Mouse (Mus musculus): ENCODE data around the gene C1qtnf4. TPM values are rescaled to one million over a fixed set of nuclear protein-coding genes. Genes with fewer than 3 reads are reported as not detected.

C1qtnf4 gene
- total RNA-seq (2021): 100 to 1,000 TPM; 220 to 233 TPM

GRCm38 (mm10) chr2:90885218-90886041, at the start of gene C1qtnf4:
Gene C1qtnf4 (plus strand): TSS chr2:90885860.
- intact Hi-C loops (cut with DNase I): no loop called here
- DNase-seq (ENCODE audit: extremely low spot score in 1 of 2, low spot score in 2 of 2): peak in 1 of 2 experiments; percentile 70

DNA sequence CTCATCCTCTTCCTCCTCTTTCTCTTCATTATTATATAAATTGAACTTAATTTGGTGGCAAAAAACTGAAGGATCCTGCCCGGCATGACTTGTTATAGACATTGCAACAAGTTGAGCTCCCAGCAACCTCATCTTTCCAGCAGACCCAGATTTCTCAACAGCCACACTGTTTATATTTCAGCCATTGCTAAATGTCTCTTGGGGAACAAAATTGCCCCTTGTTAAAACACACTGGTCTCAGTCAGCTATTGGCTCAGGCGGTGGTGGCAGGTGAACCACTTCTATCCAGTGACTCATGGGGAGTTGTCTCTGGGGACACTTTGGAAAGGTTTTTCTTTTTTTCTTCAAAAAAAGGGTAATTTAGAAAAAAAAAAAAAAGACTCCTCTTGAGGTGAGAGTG, 47.0 kb upstream of the C1qtnf4 start:
- intact Hi-C loops (cut with DNase I): no loop called here
- DNase-seq (ENCODE audit: extremely low spot score in 1 of 2, low spot score in 2 of 2): no peak

- no peak for DNase-seq (ENCODE audit: extremely low spot score in 1 of 2, low spot score in 2 of 2)
- intact Hi-C loops (cut with DNase I): no loop called here
Measured at GRCm38 (mm10) chr2:90843666-90844065, 42.0 kb upstream of the C1qtnf4 start.

- intact Hi-C loops (cut with DNase I): no loop called here
Measured at GRCm38 (mm10) chr2:90844262-90844661, 41.4 kb upstream of the C1qtnf4 start.

GRCm38 (mm10) chr2:90845234-90845633, 40.4 kb upstream of the C1qtnf4 start:
- intact Hi-C loops (cut with DNase I): loop anchor here (5.0 kb wide), 1 partner anchor 63 kb away; the partner anchor contains the start of gene Agbl2
- DNase-seq (ENCODE audit: extremely low spot score in 1 of 2, low spot score in 2 of 2): no peak

More at GRCm38 (mm10) chr2:90844262-90844661, 41.4 kb upstream of the C1qtnf4 start:
- DNase-seq (ENCODE audit: extremely low spot score in 1 of 2, low spot score in 2 of 2): no peak

GRCm38 (mm10) chr2:90846171-90846570, 39.5 kb upstream of the C1qtnf4 start:
- DNase-seq (ENCODE audit: extremely low spot score in 1 of 2, low spot score in 2 of 2): peak in 1 of 2 experiments; percentile 53
- intact Hi-C loops (cut with DNase I): loop anchor here (5.0 kb wide), 1 partner anchor 64 kb away; the partner anchor contains the start of gene Agbl2

- DNase-seq (ENCODE audit: extremely low spot score in 1 of 2, low spot score in 2 of 2): no peak
- intact Hi-C loops (cut with DNase I): loop anchor here (5.0 kb wide), 1 partner anchor 64 kb away; the partner anchor contains the start of gene Agbl2
Measured at GRCm38 (mm10) chr2:90846597-90846954, 39.1 kb upstream of the C1qtnf4 start.

- DNase-seq (ENCODE audit: extremely low spot score in 1 of 2, low spot score in 2 of 2): peak; percentile 95 to 99
- intact Hi-C loops (cut with DNase I): loop anchor here (5.0 kb wide), 1 partner anchor 65 kb away; the partner anchor contains the start of gene Agbl2
Measured at GRCm38 (mm10) chr2:90846955-90847680, 38.5 kb upstream of the C1qtnf4 start, which contains the start of gene Mtch2. Gene Mtch2 (plus strand): TSS chr2:90847155.

DNA sequence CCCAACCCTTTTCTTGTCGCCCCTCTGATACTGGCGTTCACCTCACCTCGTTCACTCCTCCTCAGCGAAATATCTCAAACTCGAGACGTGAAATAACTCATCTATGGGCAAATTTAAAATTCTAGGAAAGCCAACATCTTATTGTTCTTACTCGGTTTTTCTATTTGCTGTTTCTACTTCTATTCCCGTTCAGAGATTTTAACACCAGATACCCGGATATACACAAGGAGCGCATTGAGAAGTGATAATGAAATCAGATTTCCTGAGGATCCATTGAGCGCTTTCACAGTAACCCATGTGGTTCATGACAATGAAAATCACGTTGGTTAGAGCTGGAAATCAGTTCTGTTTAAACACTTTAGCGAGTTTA, 38.0 kb upstream of the C1qtnf4 start:
- DNase-seq (ENCODE audit: extremely low spot score in 1 of 2, low spot score in 2 of 2): no peak
- intact Hi-C loops (cut with DNase I): loop anchor here (5.0 kb wide), 1 partner anchor 65 kb away; the partner anchor contains the start of gene Agbl2

GRCm38 (mm10) chr2:90848331-90848730, 37.3 kb upstream of the C1qtnf4 start:
- no peak for DNase-seq (ENCODE audit: extremely low spot score in 1 of 2, low spot score in 2 of 2)
- intact Hi-C loops (cut with DNase I): loop anchor here (5.0 kb wide), 1 partner anchor 66 kb away; the partner anchor contains the start of gene Agbl2

DNA sequence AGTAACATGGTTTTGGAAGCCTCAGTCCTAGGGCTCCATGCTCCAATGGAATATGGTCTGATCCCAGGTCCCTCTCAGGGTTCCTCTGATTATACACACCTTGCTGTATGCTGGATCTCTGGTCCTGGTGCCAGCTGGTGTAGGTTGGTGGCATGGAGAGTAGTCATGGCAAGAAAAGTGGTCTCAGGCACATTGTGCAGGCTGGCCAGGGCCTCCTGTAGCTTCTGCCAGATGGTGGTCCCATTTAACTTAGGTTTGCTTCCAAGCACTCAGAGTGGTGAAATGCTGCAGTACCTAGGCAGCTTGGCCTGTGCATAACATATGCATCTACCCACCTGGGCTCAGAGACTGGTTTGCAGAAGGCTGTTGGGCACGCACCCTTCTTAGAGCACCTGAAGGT, 35.3 kb upstream of the C1qtnf4 start:
- intact Hi-C loops (cut with DNase I): loop anchor here (10.0 kb wide), 1 partner anchor 314 kb away; no protein-coding TSS in a partner anchor

GRCm38 (mm10) chr2:90861486-90861885, 24.2 kb upstream of the C1qtnf4 start:
- intact Hi-C loops (cut with DNase I): no loop called here
- DNase-seq (ENCODE audit: extremely low spot score in 1 of 2, low spot score in 2 of 2): no peak

More for the DNA sequence above, 35.3 kb upstream of the C1qtnf4 start:
- no peak for DNase-seq (ENCODE audit: extremely low spot score in 1 of 2, low spot score in 2 of 2)

DNA sequence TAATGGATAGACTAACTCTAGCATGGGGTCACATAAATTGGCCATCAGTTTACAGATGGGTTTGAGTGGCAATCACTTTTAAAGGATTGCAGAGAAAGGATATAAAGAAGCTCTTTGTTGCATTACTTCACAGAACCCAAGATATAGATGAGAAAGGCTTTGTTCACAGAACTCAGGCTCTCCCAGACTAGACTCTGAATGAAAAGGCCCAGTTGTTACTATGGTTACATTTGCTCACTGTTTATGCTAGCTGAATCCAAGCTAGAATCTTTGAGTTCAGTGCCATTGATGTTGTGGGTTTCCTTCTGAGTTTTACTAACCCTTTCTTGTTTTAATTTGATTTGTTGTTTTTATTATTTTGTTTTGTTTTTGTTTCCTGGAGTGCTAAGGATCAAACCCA, 21.5 kb upstream of the C1qtnf4 start:
- no peak for DNase-seq (ENCODE audit: extremely low spot score in 1 of 2, low spot score in 2 of 2)
- intact Hi-C loops (cut with DNase I): no loop called here

DNA sequence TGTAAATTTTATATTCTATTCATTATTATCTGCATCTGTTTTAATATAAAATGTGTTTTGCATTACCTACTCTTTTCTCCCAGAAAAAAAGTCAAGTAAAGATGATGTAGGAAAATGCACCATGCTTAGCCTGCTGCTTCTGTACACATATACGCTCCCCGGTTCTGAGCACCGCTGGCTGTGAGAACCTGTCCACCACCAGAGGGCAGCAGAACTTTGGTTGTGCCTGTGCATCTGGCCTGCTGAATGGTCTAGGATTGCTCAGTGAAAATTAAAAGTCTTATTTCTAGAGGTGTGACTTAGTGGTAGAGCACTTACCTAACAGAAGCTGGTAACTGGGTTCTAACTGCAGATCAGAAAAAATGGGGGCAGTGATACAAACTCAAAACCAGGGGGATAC, 19.1 kb upstream of the C1qtnf4 start:
- intact Hi-C loops (cut with DNase I): loop anchor here (5.0 kb wide), 1 partner anchor 196 kb away; no protein-coding TSS in a partner anchor
- peak; percentile 88 for DNase-seq (ENCODE audit: extremely low spot score in 1 of 2, low spot score in 2 of 2)

DNA sequence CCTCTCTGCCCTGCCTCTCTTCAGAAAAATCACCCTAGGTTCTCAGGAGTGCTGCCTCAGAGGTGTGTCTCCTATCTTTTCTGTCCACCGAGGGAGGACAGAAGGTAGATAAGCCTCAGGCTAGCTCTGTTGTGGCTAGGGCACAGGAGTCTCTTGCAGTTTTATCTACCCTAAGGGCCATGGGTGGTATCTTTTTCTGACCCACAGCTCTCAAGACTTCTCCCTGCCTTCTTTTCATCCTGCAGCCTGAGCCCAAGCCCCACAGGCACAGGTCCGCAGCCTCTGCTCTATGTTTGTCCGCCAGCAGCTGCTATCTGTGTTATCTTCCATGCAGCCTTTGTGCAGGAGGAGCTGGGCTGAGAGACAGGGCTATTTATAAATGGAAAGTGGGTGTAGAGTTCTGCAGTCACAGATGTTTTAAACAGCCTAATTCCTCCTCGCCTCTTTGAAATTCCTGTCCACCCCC, 15.5 kb upstream of the C1qtnf4 start:
- intact Hi-C loops (cut with DNase I): no loop called here
- DNase-seq (ENCODE audit: extremely low spot score in 1 of 2, low spot score in 2 of 2): peak; percentile 37 to 58

- intact Hi-C loops (cut with DNase I): no loop called here
- no peak for DNase-seq (ENCODE audit: extremely low spot score in 1 of 2, low spot score in 2 of 2)
Measured at GRCm38 (mm10) chr2:90871180-90871961, 14.3 kb upstream of the C1qtnf4 start.

DNA sequence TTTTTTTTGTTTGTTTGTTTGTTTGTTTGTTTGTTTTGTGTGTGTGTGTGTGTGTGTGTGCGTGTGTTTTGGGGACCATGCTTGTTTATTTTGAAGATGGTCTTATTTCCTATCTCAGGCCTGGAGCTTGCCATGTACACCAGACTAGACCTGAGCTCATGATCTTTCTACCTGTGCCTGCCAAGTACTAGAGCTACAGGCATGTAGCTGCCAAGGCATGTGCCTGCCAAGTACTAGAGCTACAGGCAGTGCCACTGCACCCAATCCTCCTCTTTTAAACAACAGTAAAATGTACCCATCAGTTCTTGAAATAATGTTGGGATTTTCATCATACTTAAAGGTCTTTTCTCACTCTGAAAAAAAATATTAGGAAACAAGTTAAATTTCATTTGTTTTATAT, 11.6 kb upstream of the C1qtnf4 start:
- intact Hi-C loops (cut with DNase I): no loop called here

DNA sequence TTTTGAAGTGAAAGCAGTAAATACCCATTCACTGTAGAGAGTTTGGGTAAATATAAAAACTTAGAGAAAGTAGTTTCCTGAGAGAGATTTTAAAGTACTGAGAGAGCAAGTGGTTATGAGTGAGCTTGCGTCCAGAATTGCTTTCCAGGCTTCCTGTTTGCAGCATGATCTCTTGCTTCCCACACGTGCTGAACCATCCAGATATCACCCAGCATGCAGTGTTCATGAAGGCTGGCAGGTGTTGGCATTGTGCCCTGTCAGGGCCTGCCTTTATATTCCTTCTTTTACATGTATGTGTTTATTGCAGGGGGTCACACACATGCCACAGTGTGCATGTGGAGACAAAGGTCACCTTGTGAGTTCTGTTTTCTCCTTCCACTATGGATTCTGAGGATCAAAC, 10.4 kb upstream of the C1qtnf4 start:
- no peak for DNase-seq (ENCODE audit: extremely low spot score in 1 of 2, low spot score in 2 of 2)
- intact Hi-C loops (cut with DNase I): no loop called here

More for the DNA sequence above, 11.6 kb upstream of the C1qtnf4 start:
- no peak for DNase-seq (ENCODE audit: extremely low spot score in 1 of 2, low spot score in 2 of 2)

All from left cerebral cortex, postnatal 10 days (tissue).